Mouse (Mus musculus): ENCODE data around the gene Pigk.

- TF ChIP-seq POLR2A (IDR thresholded peaks at IDR 0.05; ENCODE audit: low read depth, low read length) (no peak), CTCF (IDR thresholded peaks at IDR 0.05; ENCODE audit: extremely low read depth, insufficient read length, insufficient replicate concordance, low read depth, low read length) (no peak)
Measured at GRCm38 (mm10) chr3:152961855-152962376, 248.0 kb downstream of the Pigk start.
